Mouse (Mus musculus) T-helper 2 cell (primary cell): ENCODE results near the gene Pla2g4b.

Experiments
- in situ Hi-C: fragments of 300-600 bp; cut with MboI, MseI; formaldehyde crosslinking; loops from one replicate; pipeline ENCODE4 v1.15.1; 2025; ENCODE audit warnings: high pct_unique_total_duplicates

Gene Pla2g4b

DNA sequence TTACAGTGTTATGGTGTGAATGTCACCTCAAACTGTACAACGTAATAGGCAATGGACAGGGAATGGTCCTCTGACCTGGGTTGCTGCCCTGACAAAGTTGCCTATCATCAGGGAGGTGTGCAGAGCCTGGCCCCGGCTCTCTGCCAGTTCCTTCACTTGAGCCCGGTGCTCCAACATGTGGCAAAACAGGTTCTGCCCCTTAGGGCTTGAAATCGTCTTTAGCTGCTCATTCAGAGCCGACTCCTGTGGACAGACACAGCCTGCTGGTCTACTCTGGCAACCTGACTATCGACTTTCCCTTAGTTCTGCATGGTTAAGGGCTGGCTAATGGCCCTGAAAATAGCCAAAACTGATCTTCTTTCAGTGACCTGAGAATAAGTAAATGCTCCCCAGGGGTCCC lies 27.0 kb downstream of the Pla2g4b start:
- in situ Hi-C loops = no loop called here

- in situ Hi-C loops = no loop called here
Measured at GRCm38 (mm10) chr2:120060651-120061050, 27.4 kb downstream of the Pla2g4b start.

GRCm38 (mm10) chr2:120062248-120062647 lies 29.0 kb downstream of the Pla2g4b start:
- in situ Hi-C loops = no loop called here

- in situ Hi-C loops = no loop called here
Measured at GRCm38 (mm10) chr2:120064639-120065038, 31.4 kb downstream of the Pla2g4b start.

DNA sequence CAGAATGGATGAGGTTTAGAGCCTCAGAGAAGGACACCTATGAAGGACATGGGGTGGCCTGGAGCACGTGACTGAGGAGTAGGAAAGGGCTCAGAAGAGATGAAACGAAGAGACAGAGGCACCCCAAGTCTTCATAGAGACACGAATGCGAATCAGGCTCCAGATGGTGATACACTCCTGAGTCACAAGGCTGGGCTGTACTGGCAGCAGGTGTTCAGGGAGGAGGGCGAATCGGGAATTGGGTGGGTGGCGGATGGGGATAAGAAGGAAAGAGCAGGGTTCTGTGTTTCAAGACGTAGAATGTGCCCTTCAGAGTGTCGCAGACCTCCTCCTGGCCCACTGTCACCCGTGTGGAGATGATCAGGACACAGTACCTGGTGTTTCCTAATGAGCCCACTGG lies 32.0 kb downstream of the Pla2g4b start:
- in situ Hi-C loops = no loop called here

- in situ Hi-C loops = no loop called here
Measured at GRCm38 (mm10) chr2:120066224-120066623, 33.0 kb downstream of the Pla2g4b start.

GRCm38 (mm10) chr2:120068555-120069465 lies 35.6 kb downstream of the Pla2g4b start:
- in situ Hi-C loops = no loop called here

- in situ Hi-C loops = no loop called here
Measured at GRCm38 (mm10) chr2:120069466-120069990, 36.3 kb downstream of the Pla2g4b start.

GRCm38 (mm10) chr2:120074096-120074495 lies 40.9 kb downstream of the Pla2g4b start:
- in situ Hi-C loops = no loop called here

DNA sequence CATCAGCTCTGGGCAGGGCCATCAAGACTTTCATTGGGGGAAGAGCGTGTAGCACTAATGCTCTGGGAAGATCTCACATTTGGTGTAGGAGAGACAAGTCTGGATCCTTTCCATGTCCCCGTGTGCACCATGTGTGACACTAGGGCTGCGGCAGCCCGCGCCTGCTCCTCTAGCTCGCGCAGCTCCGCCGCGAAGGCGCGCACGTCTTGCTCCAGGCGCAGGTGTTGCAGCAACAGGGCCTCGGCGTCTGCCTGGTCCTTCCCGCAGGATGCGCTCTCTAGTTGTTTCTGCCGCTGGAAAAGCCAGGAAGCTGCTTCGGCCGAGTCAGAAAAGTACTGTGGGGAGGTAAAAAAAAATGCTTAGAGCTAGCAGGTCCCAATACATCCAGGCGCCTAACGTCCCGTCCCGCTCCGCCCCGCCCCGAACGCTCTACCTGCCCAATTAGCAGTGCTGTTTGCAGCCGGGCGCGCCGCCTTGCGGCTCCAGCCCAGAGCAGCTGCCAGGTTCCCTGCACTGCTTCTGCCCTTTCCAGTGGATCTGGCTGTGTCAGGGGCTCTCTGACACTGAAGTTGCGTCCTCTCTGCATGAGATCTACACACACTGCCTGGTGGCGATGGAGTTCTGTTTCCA lies 43.0 kb downstream of the Pla2g4b start:
- in situ Hi-C loops = no loop called here

GRCm38 (mm10) chr2:120082416-120082815 lies 49.2 kb downstream of the Pla2g4b start:
- in situ Hi-C loops = no loop called here

GRCm38 (mm10) chr2:120084593-120085361 lies 51.6 kb downstream of the Pla2g4b start:
- in situ Hi-C loops = no loop called here

GRCm38 (mm10) chr2:120086038-120086437 lies 52.8 kb downstream of the Pla2g4b start:
- in situ Hi-C loops = no loop called here

DNA sequence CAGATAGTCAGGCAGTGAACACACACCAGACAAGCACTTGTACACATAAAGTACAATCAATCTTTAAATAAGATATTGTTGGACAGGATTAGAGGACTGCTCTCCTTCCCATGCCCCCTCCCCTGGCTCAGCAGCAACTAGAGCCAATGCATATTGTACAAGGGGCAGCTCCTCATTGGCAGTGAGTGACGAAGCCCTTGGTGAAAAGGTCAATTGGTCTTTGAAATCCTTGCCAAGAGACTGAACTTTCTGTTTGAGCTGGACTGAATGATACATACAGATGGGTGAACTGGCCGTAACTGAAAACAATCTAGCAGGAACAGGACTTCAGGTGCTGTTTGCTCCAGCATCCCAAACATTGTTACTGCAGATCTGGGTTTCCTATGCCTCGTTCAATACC lies 54.2 kb downstream of the Pla2g4b start:
- in situ Hi-C loops = no loop called here

GRCm38 (mm10) chr2:120087897-120088296 lies 54.7 kb downstream of the Pla2g4b start:
- in situ Hi-C loops = no loop called here

DNA sequence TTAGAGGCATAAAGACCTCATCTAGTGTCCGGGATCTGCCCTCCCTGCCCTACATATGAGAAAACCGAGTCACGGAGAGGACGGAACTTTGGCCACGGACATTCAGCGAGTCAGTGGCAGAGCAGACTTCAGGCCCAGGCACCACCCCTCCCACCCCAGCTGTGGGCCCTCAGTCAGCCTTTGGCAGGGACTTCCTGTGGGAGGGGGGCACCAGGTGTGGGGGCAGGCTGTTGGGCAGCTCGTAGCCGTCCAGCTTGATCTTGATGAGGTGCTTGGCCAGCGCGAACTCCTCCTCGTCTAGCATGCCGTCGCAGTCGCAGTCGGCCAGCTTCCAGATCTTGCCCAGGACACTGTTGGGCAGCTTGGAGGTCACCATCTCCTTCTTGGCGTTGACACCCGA lies 57.8 kb downstream of the Pla2g4b start:
- in situ Hi-C loops = no loop called here
